Mouse (Mus musculus) liver, postnatal 0 days (tissue): ENCODE measurements around the gene Tnfrsf21.

Experiments
- CTCF ChIP-seq: sonication (generic); IDR thresholded peaks from 2 replicates; pipeline ENCODE4 v1.5.1; 2016; ENCODE audit warnings: antibody characterized with exemption, low read depth
- EP300 ChIP-seq: IDR thresholded peaks from 2 replicates; pipeline ENCODE4 v1.6.1; 2016; ENCODE audit warnings: antibody characterized with exemption, low read depth, mild to moderate bottlenecking

DNA sequence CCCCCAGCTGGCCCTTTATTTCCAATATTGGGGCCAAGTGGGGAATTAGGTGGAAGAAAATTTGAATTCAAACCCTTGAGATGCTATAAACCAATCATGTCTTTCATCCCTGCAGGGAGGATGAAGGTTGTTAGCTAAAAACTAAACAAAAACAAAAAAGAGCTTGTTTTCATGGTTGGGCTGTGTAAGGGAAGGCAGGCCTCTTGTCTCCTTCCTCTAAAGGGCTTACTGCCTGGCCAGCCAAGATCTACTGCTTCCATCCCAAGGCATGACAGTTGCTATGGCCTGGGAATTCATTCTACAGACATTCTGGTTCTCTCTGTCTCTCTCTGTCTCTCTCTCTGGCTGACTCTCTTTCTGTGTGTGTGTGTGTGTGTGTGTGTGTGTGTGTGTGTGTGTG is 1.7 kb downstream of the Tnfrsf21 start:
- TF ChIP-seq EP300 (no peak), CTCF (no peak)
